Mouse (Mus musculus): ENCODE measurements around the gene Ddah1.

Gene Ddah1

GRCm38 (mm10) chr3:145758561-145759378 lies at the start of gene Ddah1:
Ddah1 (plus strand) TSS chr3:145758675.
- DNase-seq, result peak; percentile 84

- DNase-seq, result no peak
Measured at GRCm38 (mm10) chr3:145715923-145716322, 42.6 kb upstream of the Ddah1 start.

GRCm38 (mm10) chr3:145719660-145720059 lies 38.8 kb upstream of the Ddah1 start:
- DNase-seq, result no peak

- no peak for DNase-seq
Measured at GRCm38 (mm10) chr3:145725078-145725477, 33.4 kb upstream of the Ddah1 start.

GRCm38 (mm10) chr3:145728336-145728735 lies 30.1 kb upstream of the Ddah1 start:
- no peak for DNase-seq

GRCm38 (mm10) chr3:145729531-145729930 lies 28.9 kb upstream of the Ddah1 start:
- peak; percentile 35 for DNase-seq

GRCm38 (mm10) chr3:145730092-145730491 lies 28.4 kb upstream of the Ddah1 start:
- no peak for DNase-seq

- no peak for DNase-seq
Measured at GRCm38 (mm10) chr3:145734857-145735256, 23.6 kb upstream of the Ddah1 start.

- no peak for DNase-seq
Measured at GRCm38 (mm10) chr3:145736562-145736961, 21.9 kb upstream of the Ddah1 start.

GRCm38 (mm10) chr3:145738662-145739061 lies 19.8 kb upstream of the Ddah1 start:
- DNase-seq, result no peak

GRCm38 (mm10) chr3:145739904-145740303 lies 18.6 kb upstream of the Ddah1 start:
- DNase-seq, result no peak

- DNase-seq, result peak; percentile 75
Measured at GRCm38 (mm10) chr3:145743050-145743449, 15.4 kb upstream of the Ddah1 start.

GRCm38 (mm10) chr3:145743476-145744027 lies 14.9 kb upstream of the Ddah1 start:
- peak; percentile 85 for DNase-seq

- no peak for DNase-seq
Measured at GRCm38 (mm10) chr3:145748626-145749025, 9.8 kb upstream of the Ddah1 start.

GRCm38 (mm10) chr3:145756457-145756856 lies 2.0 kb upstream of the Ddah1 start:
- DNase-seq, result no peak

- no peak for DNase-seq
Measured at GRCm38 (mm10) chr3:145757177-145757576, 1.3 kb upstream of the Ddah1 start.

GRCm38 (mm10) chr3:145757844-145758243 lies 631 bp upstream of the Ddah1 start:
- no peak for DNase-seq

GRCm38 (mm10) chr3:145759379-145760209 lies 1.1 kb downstream of the Ddah1 start:
- DNase-seq, result no peak

- DNase-seq, result no peak
Measured at GRCm38 (mm10) chr3:145760547-145760946, 2.1 kb downstream of the Ddah1 start.

GRCm38 (mm10) chr3:145761501-145762170 lies 3.2 kb downstream of the Ddah1 start:
- DNase-seq, result no peak

- no peak for DNase-seq
Measured at GRCm38 (mm10) chr3:145762957-145763641, 4.6 kb downstream of the Ddah1 start.

GRCm38 (mm10) chr3:145763642-145763972 lies 5.1 kb downstream of the Ddah1 start:
- no peak for DNase-seq

GRCm38 (mm10) chr3:145764416-145764815 lies 5.9 kb downstream of the Ddah1 start:
- no peak for DNase-seq

All from retina, postnatal 1 day (tissue).